Mouse (Mus musculus) embryonic fibroblast, embryonic 13.5 days (primary cell): ENCODE results near the gene Rffl. TPM values are rescaled to one million over a fixed set of nuclear protein-coding genes. Genes with fewer than 3 reads are reported as not detected.

ENCODE experiments used
- H3K27ac ChIP-seq: 2 replicates; pipeline ENCODE4 v1.5.1; 2012; ENCODE audit warnings: low read length, control low read depth, inconsistent platforms; ENCODE audit not compliant: insufficient read depth
- H3K4me1 ChIP-seq: 2 replicates; pipeline ENCODE4 v1.6.1; 2011; ENCODE audit warnings: low read length; ENCODE audit not compliant: control insufficient read depth, insufficient read depth
- H3K4me3 ChIP-seq: 2 replicates; pipeline ENCODE4 v1.5.1; 2011; ENCODE audit warnings: mild to moderate bottlenecking, control low read depth, low read length; ENCODE audit not compliant: insufficient read depth
- CTCF ChIP-seq: IDR thresholded peaks from 2 replicates; pipeline ENCODE4 v1.5.1; 2011; ENCODE audit warnings: mild to moderate bottlenecking, control low read depth, low read length, moderate library complexity, borderline replicate concordance; ENCODE audit not compliant: insufficient read depth
- POLR2A ChIP-seq: IDR thresholded peaks from 2 replicates; pipeline ENCODE4 v1.6.1; 2011; ENCODE audit warnings: low read depth, mild to moderate bottlenecking, control low read depth, low read length, moderate library complexity
- polyA plus RNA-seq: library from polyadenylated mRNA; stranded (reverse); fragments of >200 nt; gene quantifications from 2 replicates; pipeline ENCODE4 v1.2.4, GENCODE M21; 2011; ENCODE audit warnings: low read depth; ENCODE audit not compliant: missing spikeins, insufficient read length

Gene Rffl
- polyA plus RNA-seq, 1 experiment: 5.7 TPM

GRCm38 (mm10) chr11:82852115-82852514, 18.9 kb downstream of the Rffl start:
- no peak for TF ChIP-seq CTCF
- TF ChIP-seq POLR2A: no peak
- Histone ChIP-seq H3K4me1 (peaks cover 2% of the 10 kb centered on the region; the same call in 1 of the 2 replicates), H3K4me3 (no peak overlapping the region), H3K27ac (no peak overlapping the region)

GRCm38 (mm10) chr11:82850259-82850658, 20.8 kb downstream of the Rffl start:
- Histone ChIP-seq H3K27ac (no peak overlapping the region), H3K4me1 (peaks cover 2% of the 10 kb centered on the region; the same call in 1 of the 2 replicates), H3K4me3 (no peak overlapping the region)
- TF ChIP-seq POLR2A: no peak
- no peak for TF ChIP-seq CTCF

GRCm38 (mm10) chr11:82847571-82848000, 23.4 kb downstream of the Rffl start:
- peak overlapping the region; percentile 36 for H3K27ac ChIP-seq
- H3K4me3 ChIP-seq: no peak overlapping the region
- peaks cover 2% of the 10 kb centered on the region; the same call in 1 of the 2 replicates for H3K4me1 ChIP-seq
- TF ChIP-seq POLR2A (no peak), CTCF (no peak)

DNA sequence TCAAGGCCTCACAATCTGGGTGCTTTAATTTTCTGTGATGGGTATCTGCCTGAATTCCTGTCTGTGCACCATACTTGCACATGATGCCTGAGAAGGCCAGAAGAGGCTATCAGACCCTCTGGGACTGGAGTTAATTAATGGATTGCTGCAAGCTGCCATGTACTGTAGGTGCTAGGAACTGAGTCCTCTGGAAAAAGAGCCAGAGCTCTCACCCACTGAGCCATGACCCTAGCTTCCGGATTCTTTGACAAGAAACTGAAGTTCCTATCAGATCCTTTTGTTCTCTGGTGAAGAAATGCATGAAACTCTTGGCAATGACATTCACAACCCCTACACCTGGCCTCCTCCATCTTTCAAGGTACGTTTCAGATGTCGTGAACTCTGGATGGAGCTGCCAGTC, 24.1 kb downstream of the Rffl start:
- Histone ChIP-seq H3K4me1 (peaks cover 2% of the 10 kb centered on the region; the same call in 1 of the 2 replicates), H3K4me3 (no peak overlapping the region), H3K27ac (no peak overlapping the region)
- TF ChIP-seq CTCF: no peak
- TF ChIP-seq POLR2A: no peak

GRCm38 (mm10) chr11:82846079-82846436, 25.0 kb downstream of the Rffl start:
- TF ChIP-seq CTCF (no peak), POLR2A (no peak)
- Histone ChIP-seq H3K27ac (no peak overlapping the region), H3K4me1 (peaks cover 2% of the 10 kb centered on the region; the same call in 1 of the 2 replicates), H3K4me3 (no peak overlapping the region)

- peaks cover 2% of the 10 kb centered on the region; the same call in 1 of the 2 replicates for H3K4me1 ChIP-seq
- no peak overlapping the region for H3K27ac ChIP-seq
- TF ChIP-seq CTCF: peak; percentile 21; the same call in 1 of the 2 replicates
- TF ChIP-seq POLR2A: peak; percentile 15; the same call in 1 of the 2 replicates
- H3K4me3 ChIP-seq: no peak overlapping the region
Observed at GRCm38 (mm10) chr11:82845415-82846078, 25.5 kb downstream of the Rffl start.

DNA sequence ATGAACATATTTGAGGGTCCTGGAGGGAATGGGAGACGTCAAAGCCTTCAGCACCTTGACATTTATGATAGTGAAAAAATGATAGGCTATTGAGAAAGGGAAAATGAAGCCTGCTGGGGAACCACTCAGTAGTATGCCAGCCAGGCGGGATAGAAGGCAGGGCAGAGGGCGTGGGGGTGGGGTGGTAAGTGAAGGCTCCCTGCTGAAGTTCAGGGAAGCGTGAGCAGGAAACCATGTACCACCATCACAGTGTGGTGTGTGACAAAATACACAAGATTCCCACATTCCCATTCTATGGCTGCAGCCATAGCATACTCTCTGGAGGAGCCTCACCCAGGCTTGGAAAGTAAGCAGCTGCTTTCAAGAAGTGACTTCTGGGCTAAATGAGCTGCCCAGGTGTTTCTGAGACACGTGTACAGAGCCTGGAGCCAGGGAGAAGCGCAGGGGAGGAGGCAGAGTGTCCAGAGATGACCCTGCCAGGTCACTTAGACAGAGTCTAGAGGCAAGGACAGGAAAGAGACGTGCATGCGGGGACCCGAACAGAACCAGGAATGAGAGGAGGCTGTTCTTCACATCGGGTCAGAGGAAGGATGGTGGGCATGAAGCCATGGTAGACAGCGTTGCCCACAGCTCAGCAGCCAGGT, 26.1 kb downstream of the Rffl start:
- H3K4me3 ChIP-seq: no peak overlapping the region
- peaks cover 2% of the 10 kb centered on the region; the same call in 1 of the 2 replicates for H3K4me1 ChIP-seq
- TF ChIP-seq CTCF (no peak), POLR2A (no peak)
- no peak overlapping the region for H3K27ac ChIP-seq

GRCm38 (mm10) chr11:82838511-82838910, 32.5 kb downstream of the Rffl start:
- no peak for TF ChIP-seq POLR2A
- TF ChIP-seq CTCF: no peak
- H3K27ac ChIP-seq: no peak overlapping the region
- no peaks in the 10 kb centered on the region for H3K4me1 ChIP-seq
- no peak overlapping the region for H3K4me3 ChIP-seq

- Histone ChIP-seq H3K4me1 (no peaks in the 10 kb centered on the region), H3K4me3 (no peak overlapping the region), H3K27ac (no peak overlapping the region)
- TF ChIP-seq POLR2A (no peak), CTCF (no peak)
Observed at GRCm38 (mm10) chr11:82837848-82838247, 33.2 kb downstream of the Rffl start.

DNA sequence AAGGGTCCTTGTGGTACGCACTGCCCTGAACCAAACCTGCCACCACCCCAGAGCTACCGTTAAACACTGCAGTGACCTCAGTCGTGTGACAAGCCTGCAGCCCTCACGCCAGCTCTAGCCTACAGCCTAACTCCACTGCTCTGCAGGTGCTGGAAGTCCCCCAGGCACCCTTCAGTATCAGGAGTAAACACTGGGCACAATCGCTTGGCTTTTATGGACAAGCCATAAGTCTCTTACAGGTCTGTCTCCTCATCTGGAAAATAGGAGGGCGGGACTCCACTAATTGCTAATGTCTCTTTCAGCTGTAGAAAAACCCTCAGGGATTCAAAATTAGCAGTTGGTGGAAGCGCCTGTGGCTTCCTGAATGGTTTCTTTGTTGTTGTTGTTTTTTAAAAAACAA, 33.8 kb downstream of the Rffl start:
- H3K27ac ChIP-seq: no peak overlapping the region

More for the DNA sequence above, 33.8 kb downstream of the Rffl start:
- no peaks in the 10 kb centered on the region for H3K4me1 ChIP-seq
- TF ChIP-seq POLR2A (no peak), CTCF (no peak)
- H3K4me3 ChIP-seq: no peak overlapping the region
